Mouse (Mus musculus): ENCODE data around the gene Zbtb34.

Gene Zbtb34

GRCm38 (mm10) chr2:33400541-33400940 lies 30.6 kb downstream of the Zbtb34 start:
- DNase-seq (ENCODE audit: low spot score) = no peak

- DNase-seq (ENCODE audit: low spot score) = no peak
Measured at GRCm38 (mm10) chr2:33399091-33399490, 32.0 kb downstream of the Zbtb34 start.

DNA sequence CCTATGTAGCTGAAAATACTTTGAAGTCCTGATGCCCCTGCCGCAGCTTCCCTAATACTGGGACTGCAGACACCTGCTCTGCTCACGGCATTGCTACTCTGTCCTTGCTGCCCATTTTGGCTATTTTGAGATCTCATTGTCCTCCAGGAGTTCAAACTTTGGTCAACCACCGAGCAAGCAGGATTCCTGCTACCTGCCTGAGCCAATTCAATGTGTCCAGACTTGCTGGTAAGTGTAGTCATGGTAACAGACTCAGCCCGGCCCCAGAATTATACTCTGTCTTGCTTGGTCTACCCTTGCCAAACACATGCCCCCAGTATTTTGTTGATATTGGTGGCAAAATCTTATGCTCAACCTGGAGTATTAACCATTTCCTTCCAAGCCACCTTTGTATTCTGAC lies 34.1 kb downstream of the Zbtb34 start:
- DNase-seq (ENCODE audit: low spot score) = no peak

DNA sequence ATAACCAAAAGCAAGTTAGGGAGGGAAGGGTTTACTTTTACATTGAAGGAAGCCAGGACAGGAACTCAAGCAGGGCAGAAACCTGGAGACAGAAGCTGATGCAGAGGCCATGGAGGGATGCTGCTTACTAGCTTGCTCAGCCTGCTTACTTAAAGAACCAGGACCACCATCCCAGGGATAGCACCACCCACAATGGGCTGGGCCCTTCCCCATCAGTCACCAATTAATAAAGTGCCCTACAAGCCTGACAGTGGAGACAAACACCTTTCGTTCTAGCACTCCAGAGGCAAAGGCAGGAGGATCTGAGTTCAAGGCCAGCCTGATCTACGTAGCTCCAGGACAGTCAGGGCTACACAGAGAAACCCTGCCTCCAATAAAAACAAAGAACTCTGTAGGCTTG lies 36.1 kb downstream of the Zbtb34 start:
- no peak for DNase-seq (ENCODE audit: low spot score)

DNA sequence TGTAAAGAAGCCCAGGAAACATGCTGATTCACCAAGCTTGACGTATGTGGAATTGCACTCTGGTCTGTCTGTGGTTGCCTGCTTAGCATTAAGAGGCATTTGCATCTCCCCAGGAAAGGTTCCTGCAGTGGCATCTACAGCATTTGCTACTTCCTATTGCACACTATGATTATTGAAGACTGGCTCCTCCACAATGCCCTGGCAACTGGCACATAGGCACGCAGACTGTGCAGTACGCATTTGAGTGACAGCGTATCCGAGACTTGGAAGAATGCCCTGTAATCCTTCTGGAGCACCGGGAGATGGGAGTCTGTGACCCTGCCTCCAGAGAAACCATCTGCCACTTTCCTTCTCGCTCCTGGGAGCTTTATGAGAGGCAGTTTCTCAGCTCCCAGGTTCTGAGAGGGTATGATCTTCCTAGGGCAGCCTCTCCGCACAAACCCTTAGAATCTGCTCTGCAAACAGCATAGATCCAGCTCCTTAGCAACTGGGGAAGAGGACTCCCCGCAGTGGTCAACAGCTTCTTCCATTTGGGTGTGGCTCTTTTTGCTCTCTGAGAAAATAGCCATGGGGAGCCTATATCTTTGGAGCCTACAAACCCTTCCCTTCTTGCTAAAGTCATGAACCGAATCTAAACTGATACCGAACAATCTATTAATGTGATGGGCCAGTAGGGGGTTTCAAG lies 37.0 kb downstream of the Zbtb34 start:
- DNase-seq (ENCODE audit: low spot score) = no peak

GRCm38 (mm10) chr2:33393021-33393420 lies 38.1 kb downstream of the Zbtb34 start:
- DNase-seq (ENCODE audit: low spot score) = no peak

GRCm38 (mm10) chr2:33371648-33372408 lies 59.3 kb downstream of the Zbtb34 start:
- no peak for DNase-seq (ENCODE audit: low spot score)

- peak; percentile 90 for DNase-seq (ENCODE audit: low spot score)
Measured at GRCm38 (mm10) chr2:33370777-33371647, 60.1 kb downstream of the Zbtb34 start, which contains the start of gene Ralgps1. Gene Ralgps1, minus strand, starts transcription at chr2:33371486.

DNA sequence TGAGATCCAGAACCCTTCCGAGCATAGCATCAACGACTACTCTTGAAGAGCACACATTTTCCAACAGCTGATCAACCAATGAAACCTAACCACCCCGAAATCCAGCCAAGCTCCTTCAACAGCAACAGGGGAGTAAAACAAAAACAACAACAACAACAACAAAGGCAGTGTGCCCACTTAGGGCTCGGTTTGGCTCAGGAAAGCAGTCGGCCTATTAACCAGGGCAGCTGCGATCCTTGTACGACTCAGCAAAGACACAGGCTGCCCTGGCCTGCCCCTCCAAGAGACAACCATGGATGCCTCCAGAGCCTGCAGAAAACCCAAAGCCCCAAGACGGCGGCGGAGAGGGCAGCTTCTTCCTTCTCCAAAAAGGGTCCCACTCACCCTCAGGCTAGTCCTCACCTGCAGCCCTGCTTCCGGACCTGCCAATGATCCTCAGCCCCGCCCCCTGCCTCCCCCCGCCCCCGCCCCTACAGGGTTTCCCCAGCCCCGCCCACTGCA lies 60.8 kb downstream of the Zbtb34 start:
- DNase-seq (ENCODE audit: low spot score) = no peak

DNA sequence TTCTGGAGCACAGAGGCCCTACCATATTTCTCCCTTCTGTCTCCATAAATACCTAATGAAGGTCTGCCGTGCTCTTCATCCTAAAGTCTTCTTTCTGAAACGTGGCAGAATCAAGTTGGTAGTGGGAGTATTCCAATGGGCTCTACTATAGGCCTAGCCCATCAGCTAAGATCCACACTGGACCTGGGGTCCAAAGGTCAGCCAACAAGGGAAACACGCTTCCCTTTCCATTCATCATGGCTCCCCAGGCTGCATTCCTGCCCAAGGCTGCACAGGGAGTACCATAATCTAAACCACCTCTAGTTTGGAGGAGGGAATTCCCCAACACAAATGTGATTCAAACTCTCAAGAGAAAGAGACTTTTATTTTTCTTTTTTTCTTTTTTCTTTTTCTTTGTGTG lies 61.7 kb downstream of the Zbtb34 start:
- DNase-seq (ENCODE audit: low spot score) = no peak

DNA sequence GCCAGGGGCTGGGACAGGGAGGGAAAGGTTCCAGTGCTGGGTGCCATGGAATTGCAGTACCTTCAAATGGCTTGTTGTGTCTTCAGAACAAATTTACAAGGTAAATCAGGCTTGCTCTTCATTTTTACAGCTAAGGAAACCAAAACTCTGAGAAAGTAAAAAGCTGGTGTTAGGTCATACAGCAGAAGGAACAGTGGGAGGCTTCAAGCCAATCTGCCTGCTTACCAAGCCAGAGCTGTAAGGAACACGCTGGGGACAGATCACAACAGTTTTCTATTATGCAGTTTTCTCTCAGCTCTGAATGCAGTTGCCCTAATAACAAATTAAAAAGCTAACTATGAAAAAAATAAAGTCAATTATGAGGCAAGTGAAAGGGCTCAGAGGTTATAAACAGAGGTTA lies 62.6 kb downstream of the Zbtb34 start:
- DNase-seq (ENCODE audit: low spot score) = no peak

GRCm38 (mm10) chr2:33365703-33366471 lies 65.2 kb downstream of the Zbtb34 start:
- DNase-seq (ENCODE audit: low spot score) = no peak

GRCm38 (mm10) chr2:33364656-33365055 lies 66.5 kb downstream of the Zbtb34 start:
- DNase-seq (ENCODE audit: low spot score) = no peak

DNA sequence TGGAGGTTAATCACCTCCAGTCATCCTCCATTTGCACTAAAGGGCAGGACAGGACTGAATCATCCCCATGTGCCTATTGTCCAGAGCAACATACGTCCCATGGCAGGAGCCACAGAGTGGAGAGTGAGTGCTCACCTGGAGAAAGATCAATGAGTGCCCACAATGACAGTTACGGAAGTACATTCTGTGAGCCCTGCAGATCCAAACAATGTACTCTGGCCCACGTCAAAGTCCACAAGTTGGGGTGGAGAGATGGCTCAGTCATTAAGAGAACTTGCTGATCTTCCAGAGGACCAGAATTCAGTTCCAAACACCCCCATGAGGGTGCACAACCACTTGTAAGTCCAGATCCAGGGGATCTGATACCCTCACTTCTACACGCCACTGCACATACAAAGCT lies 67.2 kb downstream of the Zbtb34 start:
- DNase-seq (ENCODE audit: low spot score) = no peak

- no peak for DNase-seq (ENCODE audit: low spot score)
Measured at GRCm38 (mm10) chr2:33361139-33361716, 69.9 kb downstream of the Zbtb34 start.

DNA sequence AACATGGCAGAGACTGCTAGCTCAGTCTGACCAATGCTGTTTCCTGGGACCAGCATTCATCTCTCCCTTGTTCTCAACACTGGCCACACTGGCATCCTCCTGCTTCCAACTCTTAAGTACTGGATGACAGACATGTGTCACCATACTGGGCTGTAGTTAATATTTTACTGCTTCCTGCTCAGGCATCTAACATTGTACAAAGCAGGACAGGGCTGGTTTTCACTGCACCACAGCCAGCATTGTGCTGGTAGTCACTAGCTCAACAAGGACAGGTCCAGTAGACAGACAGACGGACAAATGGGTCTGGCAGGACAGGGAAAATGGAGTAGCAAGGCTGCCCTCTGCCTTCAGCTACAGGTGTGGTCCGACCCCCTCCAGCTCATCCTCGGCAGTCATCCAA lies 70.6 kb downstream of the Zbtb34 start:
- DNase-seq (ENCODE audit: low spot score) = no peak

DNA sequence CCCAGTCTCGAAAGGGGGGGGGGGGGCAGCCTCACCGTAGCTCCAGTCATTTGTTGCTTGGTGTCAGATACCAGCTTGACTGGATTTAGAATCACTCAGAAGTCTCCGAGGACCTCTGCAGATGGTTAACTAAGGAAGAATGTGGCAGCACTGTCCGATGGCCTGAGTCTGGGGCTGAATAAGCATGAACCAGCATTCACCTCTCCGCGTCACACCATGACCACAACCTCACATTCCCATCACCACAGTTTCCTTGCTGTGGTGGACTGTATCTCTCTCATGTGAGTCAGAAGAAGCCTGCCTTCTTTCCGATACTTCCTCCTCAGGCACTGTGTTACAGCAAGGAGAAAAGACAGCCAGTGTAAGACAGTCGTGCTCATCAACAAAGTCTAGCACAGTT lies 71.9 kb downstream of the Zbtb34 start:
- no peak for DNase-seq (ENCODE audit: low spot score)

- no peak for DNase-seq (ENCODE audit: low spot score)
Measured at GRCm38 (mm10) chr2:33357250-33357838, 73.8 kb downstream of the Zbtb34 start.

All from T-cell, adult 2 months (primary cell).